Mouse (Mus musculus) 3134 (cell line): ENCODE measurements around the gene 1500011B03Rik.
"Not testable (repeated sequence)": the region's sequence is repeated elsewhere in the genome, so short reads cannot be mapped to it uniquely, and the experiment has no call there.

ENCODE experiments used
- DNase-seq: peaks from one replicate; pipeline ENCODE4 v3.0.0-alpha.2; 2011; ENCODE audit warnings: low spot score; ENCODE audit not compliant: insufficient read length; ENCODE audit errors: extremely low read depth

1500011B03Rik gene

GRCm38 (mm10) chr5:114822796-114823688 is at the start of gene 1500011B03Rik:
Gene 1500011B03Rik, minus strand, starts transcription at chr5:114823468.
- no peak for DNase-seq

GRCm38 (mm10) chr5:114865279-114865678 is 42.0 kb upstream of the 1500011B03Rik start:
- no peak for DNase-seq

GRCm38 (mm10) chr5:114864813-114865212 is 41.5 kb upstream of the 1500011B03Rik start:
- DNase-seq: no peak

GRCm38 (mm10) chr5:114861730-114862129 is 38.5 kb upstream of the 1500011B03Rik start:
- no peak for DNase-seq

GRCm38 (mm10) chr5:114859253-114859652 is 36.0 kb upstream of the 1500011B03Rik start:
- DNase-seq: peak; percentile 58

- DNase-seq: no peak
Measured at GRCm38 (mm10) chr5:114858582-114858981, 35.3 kb upstream of the 1500011B03Rik start, which contains the start of gene Gm9936. Gene Gm9936, minus strand, starts transcription at chr5:114858682.

- DNase-seq: not testable (repeated sequence)
Measured at GRCm38 (mm10) chr5:114853364-114853763, 30.1 kb upstream of the 1500011B03Rik start, which contains the start of gene 4930519G04Rik. Gene 4930519G04Rik, plus strand, starts transcription at chr5:114853664.

- DNase-seq: no peak
Measured at GRCm38 (mm10) chr5:114851565-114852236, 28.4 kb upstream of the 1500011B03Rik start.

GRCm38 (mm10) chr5:114844371-114844770 is 21.1 kb upstream of the 1500011B03Rik start:
- DNase-seq: not testable (repeated sequence)

- no peak for DNase-seq
Measured at GRCm38 (mm10) chr5:114842674-114843073, 19.4 kb upstream of the 1500011B03Rik start.

- DNase-seq: not testable (repeated sequence)
Measured at GRCm38 (mm10) chr5:114842155-114842554, 18.9 kb upstream of the 1500011B03Rik start.

- DNase-seq: not testable (repeated sequence)
Measured at GRCm38 (mm10) chr5:114840481-114840880, 17.2 kb upstream of the 1500011B03Rik start.

- DNase-seq: no peak
Measured at GRCm38 (mm10) chr5:114836886-114837285, 13.6 kb upstream of the 1500011B03Rik start.

GRCm38 (mm10) chr5:114829740-114830139 is 6.5 kb upstream of the 1500011B03Rik start:
- DNase-seq: no peak

GRCm38 (mm10) chr5:114827427-114827826 is 4.2 kb upstream of the 1500011B03Rik start:
- peak; percentile 29 for DNase-seq

- no peak for DNase-seq
Measured at GRCm38 (mm10) chr5:114825978-114826691, 2.9 kb upstream of the 1500011B03Rik start.

GRCm38 (mm10) chr5:114824197-114824596 is 929 bp upstream of the 1500011B03Rik start:
- peak; percentile 30 for DNase-seq

GRCm38 (mm10) chr5:114818124-114818523 is 5.1 kb downstream of the 1500011B03Rik start:
- no peak for DNase-seq

- no peak for DNase-seq
Measured at GRCm38 (mm10) chr5:114816599-114816998, 6.7 kb downstream of the 1500011B03Rik start.

- DNase-seq: no peak
Measured at GRCm38 (mm10) chr5:114813525-114814181, 9.6 kb downstream of the 1500011B03Rik start.
